ENCODE assay signal across 7 mouse cellular contexts in genomic region chr11:36988776-36989565, GRCm38 (mm10).
DNase-seq lines count a peak whose midpoint lies in the region; ATAC-seq and TF ChIP-seq lines count a peak whose summit lies in the region.

No protein-coding gene starts in this region.

- no peak for ATAC-seq in limb, embryonic 11.5 days (ENCODE audit: insufficient number of reproducible peaks, low FRiP score, low TSS enrichment, low read depth)
- peak; percentile 92 for ATAC-seq in forebrain, embryonic 14.5 days

- TF ChIP-seq CTCF in thymus, adult 2 months (IDR thresholded peaks at IDR 0.05; ENCODE audit: borderline replicate concordance, control insufficient read depth, extremely low read depth, insufficient read depth, low read length, poor library complexity), result no peak

- no peak overlapping the region for H3K27ac ChIP-seq in limb, embryonic 11.5 days (replicated peaks; ENCODE audit: low read depth, low read length)
- no peak overlapping the region for H3K27ac ChIP-seq in limb, embryonic 10.5 days
- no peak overlapping the region for H3K27ac ChIP-seq in forebrain, embryonic 14.5 days (ENCODE audit: low read depth, low read length)
- H3K27ac ChIP-seq in thymus, adult 2 months (ENCODE audit: control insufficient read depth, insufficient read depth, low read length), result no peak overlapping the region

- no peak overlapping the region for H3K4me2 ChIP-seq in limb, embryonic 11.5 days (ENCODE audit: low read depth, severe bottlenecking)
- H3K4me2 ChIP-seq in forebrain, embryonic 14.5 days (ENCODE audit: low read length), result no peak overlapping the region

- WGBS in limb, embryonic 11.5 days, result 41% methylated on average over 5 of the region's 5 CpGs
- 55% methylated on average over 5 of the region's 5 CpGs for WGBS in limb, embryonic 10.5 days
- WGBS in forebrain, embryonic 14.5 days, result 35% methylated on average over 5 of the region's 5 CpGs
- 58% methylated on average over 5 of the region's 5 CpGs for WGBS in thymus, adult 2 months

- no peak overlapping the region for H3K4me3 ChIP-seq in limb, embryonic 11.5 days (ENCODE audit: low read depth, low read length)
- H3K4me3 ChIP-seq in limb, embryonic 10.5 days, result no peak overlapping the region
- no peak overlapping the region for H3K4me3 ChIP-seq in forebrain, embryonic 14.5 days (ENCODE audit: low read depth, low read length)
- H3K4me3 ChIP-seq in thymus, adult 2 months (ENCODE audit: control insufficient read depth, insufficient read depth, low read length), result no peak overlapping the region

- no peaks in the 10 kb centered on the region for H3K36me3 ChIP-seq in limb, embryonic 11.5 days (ENCODE audit: control insufficient read depth, insufficient read depth, low read length)
- no peaks in the 10 kb centered on the region for H3K36me3 ChIP-seq in limb, embryonic 10.5 days
- no peaks in the 10 kb centered on the region for H3K36me3 ChIP-seq in forebrain, embryonic 14.5 days (ENCODE audit: control insufficient read depth, insufficient read depth, low read length)
- H3K36me3 ChIP-seq in thymus, adult 2 months (ENCODE audit: control insufficient read depth, insufficient read depth, low read length), result no peaks in the 10 kb centered on the region

- H3K27me3 ChIP-seq in limb, embryonic 11.5 days (ENCODE audit: control insufficient read depth, insufficient read depth, low read length), result no peaks in the 10 kb centered on the region
- no peaks in the 10 kb centered on the region for H3K27me3 ChIP-seq in limb, embryonic 10.5 days (ENCODE audit: low read depth, poor library complexity, severe bottlenecking)
- no peaks in the 10 kb centered on the region for H3K27me3 ChIP-seq in forebrain, embryonic 14.5 days (replicated peaks; ENCODE audit: control insufficient read depth, insufficient read depth, low read length)
- H3K27me3 ChIP-seq in thymus, adult 2 months (ENCODE audit: control insufficient read depth, insufficient read depth, low read length), result no peaks in the 10 kb centered on the region

- DNase-seq in limb, embryonic 11.5 days (ENCODE audit: low spot score), result peak; percentile 26
- DNase-seq in limb, embryonic 10.5 days (ENCODE audit: low spot score), result no peak
- peak; percentile 89 for DNase-seq in forebrain, embryonic 14.5 days (ENCODE audit: low spot score)
- peak; percentile 51 to 58 for DNase-seq in layer of hippocampus, postnatal 10 days (ENCODE audit: low spot score in 2 of 2)
- DNase-seq in retina, embryonic 14.5 days (ENCODE audit: low spot score), result peak; percentile 70
- DNase-seq in thymus, adult 2 months, result no peak
- DNase-seq in adrenal gland, adult 2 months, result no peak

- H3K9me3 ChIP-seq in limb, embryonic 11.5 days (ENCODE audit: control insufficient read depth, low read length), result no peaks in the 10 kb centered on the region
- H3K9me3 ChIP-seq in limb, embryonic 10.5 days (replicated peaks), result no peaks in the 10 kb centered on the region
- H3K9me3 ChIP-seq in forebrain, embryonic 14.5 days (replicated peaks; ENCODE audit: control insufficient read depth, low read length), result no peaks in the 10 kb centered on the region

- TF ChIP-seq POLR2A in thymus, adult 2 months (IDR thresholded peaks at IDR 0.05; ENCODE audit: control insufficient read depth, extremely low read depth, insufficient read depth, low read length, poor library complexity), result no peak

- no peaks in the 10 kb centered on the region for H3K4me1 ChIP-seq in limb, embryonic 11.5 days (ENCODE audit: control insufficient read depth, insufficient read depth, low read length)
- H3K4me1 ChIP-seq in limb, embryonic 10.5 days, result peaks cover 15% of the 10 kb centered on the region; the same call in 1 of the 2 replicates
- peaks cover 2% of the 10 kb centered on the region; the same call in 1 of the 2 replicates for H3K4me1 ChIP-seq in forebrain, embryonic 14.5 days (ENCODE audit: control insufficient read depth, insufficient read depth, low read length)
- H3K4me1 ChIP-seq in thymus, adult 2 months (replicated peaks; ENCODE audit: control insufficient read depth, insufficient read depth, low read length), result no peaks in the 10 kb centered on the region

- H3K9ac ChIP-seq in limb, embryonic 11.5 days (ENCODE audit: low read length), result no peak overlapping the region
- no peak overlapping the region for H3K9ac ChIP-seq in forebrain, embryonic 14.5 days (ENCODE audit: low read length)

Comparison
In these comparisons a context has a peak if more than half of its experiments do, and no peak if none do; other contexts are left out.
1. DNase-seq: peak in limb, embryonic 11.5 days (single experiment), forebrain, embryonic 14.5 days (single experiment), layer of hippocampus, postnatal 10 days (2 of 2) and retina, embryonic 14.5 days (single experiment); none in limb, embryonic 10.5 days (single experiment), thymus, adult 2 months (single experiment) and adrenal gland, adult 2 months (single experiment).